10 mouse cellular contexts compared by ENCODE assay signal in the genomic region with DNA sequence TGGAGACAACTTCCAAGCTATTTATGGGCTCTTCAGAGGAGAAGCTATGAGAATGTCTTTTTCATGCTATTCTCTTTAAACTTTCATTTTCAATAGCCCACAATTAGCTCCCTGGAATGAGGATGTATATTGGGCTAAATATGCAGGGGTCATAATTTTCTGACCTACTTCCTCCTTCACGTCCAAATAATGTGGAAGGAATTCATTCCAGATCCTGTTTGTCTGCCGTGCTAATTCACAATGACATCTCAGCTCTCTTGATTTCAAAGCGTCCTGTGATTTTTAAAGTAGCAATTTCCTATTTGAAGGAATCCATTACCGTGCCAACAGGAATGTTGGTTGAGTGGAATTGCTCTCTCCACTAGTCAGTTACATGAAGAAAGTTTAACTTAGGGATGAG.
DNase-seq lines count a peak whose midpoint lies in the region; ATAC-seq and TF ChIP-seq lines count a peak whose summit lies in the region.
"Had no signal": no experiment of that assay in that cellular context is flagged by ENCODE, and none has a peak within 500 bp of the region (broad histone marks: within the 10 kb centered on the region; RNA-seq: fewer than 3 reads in every experiment).

No protein-coding gene starts in this region.

- no peaks in the 10 kb centered on the region for H3K27me3 ChIP-seq in intestine, postnatal 0 days (replicated peaks; ENCODE audit: control insufficient read depth, insufficient read depth, low read length)

- no peak for TF ChIP-seq CTCF in intestine, postnatal 0 days (IDR thresholded peaks at IDR 0.05; ENCODE audit: low read depth)

- H3K27ac ChIP-seq in intestine, postnatal 0 days (ENCODE audit: low read depth, low read length) = no peak overlapping the region
- H3K27ac ChIP-seq: left cerebral cortex, adult 2 months had no signal

- H3K4me1 ChIP-seq in intestine, postnatal 0 days (replicated peaks; ENCODE audit: control insufficient read depth, insufficient read depth, low read length) = 0 out of 2 replicates have a peak, but pooled peaks cover 5% of the 10 kb centered on the region

- H3K4me2 ChIP-seq in intestine, postnatal 0 days (replicated peaks; ENCODE audit: low read depth) = peak overlapping the region; percentile 46

- H3K9ac ChIP-seq in intestine, postnatal 0 days (ENCODE audit: low read depth, low read length) = no peak overlapping the region

- H3K36me3 ChIP-seq in intestine, postnatal 0 days (ENCODE audit: control insufficient read depth, insufficient read depth) = no peaks in the 10 kb centered on the region

- no peak for ATAC-seq in intestine, postnatal 0 days

- DNase-seq in cerebellum, adult 9-11 months = peak; percentile 9
- DNase-seq in cerebellum, adult 11 months = no peak
- peak; percentile 4 for DNase-seq in kidney, adult 11 months
- DNase-seq in kidney, postnatal 10 days = no peak
- DNase-seq in NIH3T3 (ENCODE audit: low read depth) = peak; percentile 17
- no peak for DNase-seq in frontal cortex, postnatal 10 days (ENCODE audit: low spot score in 2 of 2)
- no peak for DNase-seq in ovary, postnatal 10 days (ENCODE audit: low spot score)
- DNase-seq: thymus, adult 18-20 months had no signal

- WGBS in intestine, postnatal 0 days = 22% methylated on average over 4 of the region's 4 CpGs

- no peaks in the 10 kb centered on the region for H3K9me3 ChIP-seq in intestine, postnatal 0 days (ENCODE audit: control insufficient read depth)

- 0 out of 2 replicates have a peak overlapping the region, but pooled peaks have one; percentile 7 for H3K4me3 ChIP-seq in intestine, postnatal 0 days (ENCODE audit: low read depth, low read length)
- H3K4me3 ChIP-seq: left cerebral cortex, adult 2 months had no signal

Comparison
In these comparisons a context has a peak if more than half of its experiments do, and no peak if none do; other contexts are left out.
1. DNase-seq: peak in cerebellum, adult 9-11 months (single experiment), kidney, adult 11 months (single experiment) and NIH3T3 (single experiment); none in cerebellum, adult 11 months (single experiment), kidney, postnatal 10 days (single experiment), frontal cortex, postnatal 10 days (0 of 2) and ovary, postnatal 10 days (single experiment).